Mouse (Mus musculus) liver, embryonic 14.5 days (tissue): ENCODE measurements around the gene R3hdm2. TPM values are rescaled to one million over a fixed set of nuclear protein-coding genes. Genes with fewer than 3 reads are reported as not detected.

Experiments
- ATAC-seq: fragments of 200-750 bp; cut with Nextera tagmentation; 2 replicates; pipeline ENCODE4 v1.8.0; 2017; ENCODE audit warnings: moderate number of reproducible peaks, mild to moderate bottlenecking, moderate library complexity; ENCODE audit not compliant: insufficient read depth
- DNase-seq, 3 experiments: peaks; one replicate each; pipeline ENCODE4 v3.0.0-alpha.2; 2012 to 2013; ENCODE audit warnings: low read depth in 3 of 3, low spot score in 3 of 3
- H3K27ac ChIP-seq: fragments of 300-500 bp; sonication (generic); 2 replicates; pipeline ENCODE4 v1.5.1; 2014; ENCODE audit warnings: moderate library complexity, mild to moderate bottlenecking, control low read depth, inconsistent platforms
- H3K27me3 ChIP-seq: fragments of 300-500 bp; sonication (generic); 2 replicates; pipeline ENCODE4 v1.6.1; 2014; ENCODE audit warnings: mild to moderate bottlenecking, low read length, moderate library complexity; ENCODE audit not compliant: control insufficient read depth, insufficient read depth
- H3K36me3 ChIP-seq: fragments of 300-500 bp; sonication (generic); replicated peaks from 2 replicates; pipeline ENCODE4 v1.6.1; 2014; ENCODE audit warnings: low read depth; ENCODE audit not compliant: control insufficient read depth, insufficient read depth
- H3K4me1 ChIP-seq, 2 experiments: fragments of 200-500 bp in 1 of 2; fragments of 300-500 bp in 1 of 2; sonication (generic) in 1 of 2; replicated peaks; 2 replicates each; pipeline ENCODE4 v1.6.1; 2012 to 2014; ENCODE audit warnings: antibody characterized with exemption in 1 of 2, inconsistent platforms in 1 of 2, low read length in 1 of 2; ENCODE audit not compliant: control insufficient read depth in 2 of 2, insufficient read depth in 2 of 2
- H3K4me2 ChIP-seq: fragments of 300-500 bp; sonication (generic); 2 replicates; pipeline ENCODE4 v1.6.1; 2014; ENCODE audit warnings: low read depth, mild to moderate bottlenecking, control low read depth, moderate library complexity
- H3K4me3 ChIP-seq, 2 experiments: fragments of 200-500 bp in 1 of 2; fragments of 300-500 bp in 1 of 2; sonication (generic) in 1 of 2; 2 replicates each; pipeline ENCODE4 v1.5.1; 2012 to 2014; ENCODE audit warnings: low read depth in 2 of 2, low read length in 2 of 2, mild to moderate bottlenecking in 2 of 2, control low read depth in 1 of 2, inconsistent platforms in 1 of 2, moderate library complexity in 1 of 2; ENCODE audit not compliant: insufficient read depth in 1 of 2
- H3K9ac ChIP-seq: fragments of 300-500 bp; sonication (generic); replicated peaks from 2 replicates; pipeline ENCODE4 v1.6.1; 2014; ENCODE audit warnings: mild to moderate bottlenecking, control low read depth, moderate library complexity
- H3K9me3 ChIP-seq: fragments of 300-500 bp; sonication (generic); 2 replicates; pipeline ENCODE4 v1.6.1; 2016; ENCODE audit warnings: low read length, mixed read lengths; ENCODE audit not compliant: control insufficient read depth
- CTCF ChIP-seq: IDR thresholded peaks from 2 replicates; pipeline ENCODE4 v1.5.1; 2016; ENCODE audit warnings: antibody characterized with exemption, low read depth, control low read depth
- EP300 ChIP-seq: IDR thresholded peaks from 2 replicates; pipeline ENCODE4 v1.6.1; 2016; ENCODE audit warnings: antibody characterized with exemption, low read depth
- WGBS: fragments of 180-500 bp; shearing (Covaris S2); extraction: QIAGEN DNeasy Blood & Tissue Kit; methylation state at CpG from one replicate; pipeline ENCODE4 v1.1.7; 2014; ENCODE audit not compliant: insufficient replicate concordance; 5-methylcytosine and 5-hydroxymethylcytosine counted together
- polyA plus RNA-seq, 2 experiments: library from polyadenylated mRNA; depleted of rRNA in 1 of 2; stranded (reverse) in 1 of 2; unstranded in 1 of 2; fragments of >200 nt; fragmentation: Nextera tagmentation in 1 of 2; extraction: Ambion mirVana in 1 of 2; gene quantifications; 2 replicates each; pipeline versions ENCODE4 v1.2.1 to v1.2.3; 2012 to 2014

Gene R3hdm2
- polyA plus RNA-seq, 2 experiments: 9.0 to 10.9 TPM

- ATAC-seq: 0 out of 2 replicates have a peak, but pooled peaks have one; percentile 14
- DNase-seq: peak in 1 of 3 experiments; percentile 44
- Histone ChIP-seq H3K4me1 (no peaks in the 10 kb centered on the region), H3K36me3 (no peaks in the 10 kb centered on the region), H3K4me3 (no peak overlapping the region), H3K9me3 (no peaks in the 10 kb centered on the region), H3K27me3 (peaks cover 39% of the 10 kb centered on the region), H3K4me2 (no peak overlapping the region), H3K27ac (no peak overlapping the region), H3K9ac (no peak overlapping the region)
- WGBS: 24% methylated on average over 7 of the region's 7 CpGs
- TF ChIP-seq CTCF (peak; percentile 97), EP300 (no peak)
Measured at GRCm38 (mm10) chr10:127537854-127538583, 157.9 kb downstream of the R3hdm2 start.

- WGBS: 68% methylated on average over 8 of the region's 8 CpGs
- no peak for ATAC-seq
Measured at GRCm38 (mm10) chr10:127541510-127541909, 161.4 kb downstream of the R3hdm2 start.

GRCm38 (mm10) chr10:127542084-127542483 is 162.0 kb downstream of the R3hdm2 start:
- Histone ChIP-seq H3K9me3 (no peaks in the 10 kb centered on the region), H3K9ac (no peak overlapping the region), H3K27ac (no peak overlapping the region), H3K36me3 (no peaks in the 10 kb centered on the region), H3K4me3 (no peak overlapping the region), H3K4me2 (no peak overlapping the region), H3K4me1 (no peaks in the 10 kb centered on the region), H3K27me3 (peaks cover under 1% of the 10 kb centered on the region; the same call in 1 of the 2 replicates)
- WGBS: 84% methylated on average over 13 of the region's 13 CpGs
- ATAC-seq: no peak
- no peak for DNase-seq
- no peak for TF ChIP-seq EP300
- TF ChIP-seq CTCF: no peak

More at GRCm38 (mm10) chr10:127541510-127541909, 161.4 kb downstream of the R3hdm2 start:
- Histone ChIP-seq H3K4me1 (no peaks in the 10 kb centered on the region), H3K9me3 (no peaks in the 10 kb centered on the region), H3K27ac (no peak overlapping the region), H3K27me3 (peaks cover 4% of the 10 kb centered on the region), H3K4me3 (no peak overlapping the region), H3K9ac (no peak overlapping the region), H3K36me3 (no peaks in the 10 kb centered on the region), H3K4me2 (no peak overlapping the region)
- TF ChIP-seq EP300 (no peak), CTCF (no peak)
- DNase-seq: no peak

- Histone ChIP-seq H3K9me3 (no peaks in the 10 kb centered on the region), H3K9ac (no peak overlapping the region), H3K27ac (no peak overlapping the region), H3K4me3 (no peak overlapping the region), H3K4me1 (no peaks in the 10 kb centered on the region), H3K36me3 (no peaks in the 10 kb centered on the region), H3K4me2 (no peak overlapping the region), H3K27me3 (no peaks in the 10 kb centered on the region)
- WGBS: 43% methylated on average over 6 of the region's 6 CpGs
- ATAC-seq (no peak), DNase-seq (no peak)
- TF ChIP-seq CTCF (no peak), EP300 (no peak)
Measured at GRCm38 (mm10) chr10:127542720-127543119, 162.6 kb downstream of the R3hdm2 start.

DNA sequence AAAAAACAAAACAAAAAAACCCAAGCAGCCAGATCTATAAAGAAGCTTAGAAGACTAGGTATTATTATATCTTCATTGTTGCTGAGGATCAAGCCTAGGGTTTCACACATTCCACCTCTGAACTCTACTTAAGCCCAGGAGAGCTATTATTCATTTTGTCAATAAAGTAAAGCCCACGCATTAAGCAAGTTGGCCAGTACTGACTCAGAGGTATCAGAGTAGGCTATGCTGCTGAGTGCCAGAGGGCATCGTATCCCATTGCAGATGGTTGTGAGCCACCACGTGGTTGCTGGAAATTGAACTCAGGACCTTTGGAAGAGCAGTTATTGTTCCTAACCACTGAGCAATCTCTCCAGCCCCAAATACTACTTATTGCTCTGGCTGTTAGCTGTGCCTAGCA is 163.8 kb downstream of the R3hdm2 start:
- no peak overlapping the region for H3K9ac ChIP-seq
- H3K27me3 ChIP-seq: no peaks in the 10 kb centered on the region
- no peaks in the 10 kb centered on the region for H3K9me3 ChIP-seq
- TF ChIP-seq EP300: no peak
- no peak for TF ChIP-seq CTCF
- no peak for DNase-seq
- H3K36me3 ChIP-seq: no peaks in the 10 kb centered on the region
- ATAC-seq: no peak
- WGBS: 67% methylated on average over 3 of the region's 3 CpGs
- H3K4me3 ChIP-seq: no peak overlapping the region
- no peaks in the 10 kb centered on the region for H3K4me1 ChIP-seq
- H3K27ac ChIP-seq: no peak overlapping the region
- H3K4me2 ChIP-seq: no peak overlapping the region
